Mouse (Mus musculus): ENCODE measurements around the gene Elavl4. TPM values are rescaled to one million over a fixed set of nuclear protein-coding genes. Genes with fewer than 3 reads are reported as not detected.

Elavl4 gene
- polyA plus RNA-seq, 1 experiment, result not detected

DNA sequence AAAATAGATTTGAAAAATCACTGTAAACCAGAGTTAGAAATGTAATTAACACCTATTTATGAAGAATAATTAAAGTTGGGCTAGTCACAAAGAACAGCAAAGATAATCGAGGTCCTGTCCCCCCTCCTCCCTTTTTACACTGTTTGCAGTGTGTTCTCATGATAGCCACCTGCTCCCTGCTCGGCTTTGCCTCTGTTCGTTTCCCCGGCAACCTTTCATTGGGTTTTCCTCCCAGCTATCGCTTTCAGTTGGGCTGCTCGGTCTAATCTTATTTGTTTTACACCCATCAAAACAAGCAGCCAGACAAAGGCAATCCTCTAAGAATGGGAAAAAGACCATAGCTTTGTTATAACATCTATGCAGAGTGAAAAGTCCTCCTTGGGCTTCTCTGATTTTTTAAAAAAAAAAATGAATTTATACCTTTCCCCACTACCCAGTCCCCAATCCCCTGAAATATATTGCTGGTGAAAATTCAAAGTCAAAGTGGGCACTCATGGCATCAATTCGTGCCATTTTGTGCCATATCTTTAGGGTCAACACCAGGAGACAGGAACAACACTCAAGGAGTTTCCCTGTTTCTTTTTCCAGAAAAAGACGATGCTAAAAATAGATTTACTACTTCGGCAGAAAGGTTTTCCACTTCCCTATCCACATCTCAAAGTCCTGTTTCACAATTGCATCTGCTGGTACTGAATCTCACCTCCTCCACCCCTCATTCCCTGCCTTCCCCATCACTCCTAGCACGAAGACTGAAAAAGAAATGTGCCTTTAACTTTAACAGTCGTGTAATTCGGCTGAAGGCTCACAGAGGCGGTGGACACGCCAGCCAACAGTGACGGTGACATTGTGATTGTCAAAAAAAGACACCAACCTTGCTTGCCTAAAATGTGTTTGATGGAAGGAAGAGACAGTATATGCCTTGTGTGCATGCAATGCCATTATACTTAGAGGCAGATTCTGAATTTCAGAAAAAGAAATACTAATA, 66.1 kb downstream of the Elavl4 start:
- H3K4me3 ChIP-seq, result no peak overlapping the region
- H3ac ChIP-seq (ENCODE audit: control insufficient read depth, insufficient read length), result no peak overlapping the region
- TF ChIP-seq TCF12 (IDR thresholded peaks at IDR 0.05; ENCODE audit: insufficient read depth, poor library complexity, severe bottlenecking) (no peak), TCF3 (IDR thresholded peaks at IDR 0.05; ENCODE audit: insufficient read length, low read depth) (no peak), E2F4 (IDR thresholded peaks at IDR 0.05; ENCODE audit: insufficient read depth) (no peak), MAX (IDR thresholded peaks at IDR 0.05; ENCODE audit: low read depth) (no peak), CEBPB (IDR thresholded peaks at IDR 0.05; ENCODE audit: insufficient read depth, poor library complexity, severe bottlenecking) (no peak), MYOD1 (IDR thresholded peaks at IDR 0.05; ENCODE audit: control insufficient read depth in 1 of 3, insufficient read length in 2 of 3, low read depth in 2 of 3) (no peak), REST (IDR thresholded peaks at IDR 0.05; ENCODE audit: insufficient read depth, insufficient read length) (no peak), SRF (IDR thresholded peaks at IDR 0.05; ENCODE audit: control insufficient read depth, insufficient read length, low read depth) (no peak), POLR2AphosphoS2 (IDR thresholded peaks at IDR 0.05; ENCODE audit: insufficient read length, low read depth) (no peak), USF1 (IDR thresholded peaks at IDR 0.05; ENCODE audit: low read depth) (no peak), MYOG (IDR thresholded peaks at IDR 0.05; ENCODE audit: control insufficient read depth in 1 of 3, insufficient read depth in 1 of 3, insufficient read length in 2 of 3, low read depth in 2 of 3) (no peak), POLR2A (IDR thresholded peaks at IDR 0.05; ENCODE audit: insufficient read length, low read depth) (no peak)
- peaks cover 9% of the 10 kb centered on the region for H3K27me3 ChIP-seq (ENCODE audit: control insufficient read depth, insufficient read depth, insufficient read length)
- H3K79me2 ChIP-seq (ENCODE audit: control insufficient read depth, insufficient read depth), result no peaks in the 10 kb centered on the region
- no peaks in the 10 kb centered on the region for H3K36me3 ChIP-seq (ENCODE audit: control insufficient read depth, insufficient read depth)
- no peak overlapping the region for H3K4me2 ChIP-seq (ENCODE audit: low read depth)

DNA sequence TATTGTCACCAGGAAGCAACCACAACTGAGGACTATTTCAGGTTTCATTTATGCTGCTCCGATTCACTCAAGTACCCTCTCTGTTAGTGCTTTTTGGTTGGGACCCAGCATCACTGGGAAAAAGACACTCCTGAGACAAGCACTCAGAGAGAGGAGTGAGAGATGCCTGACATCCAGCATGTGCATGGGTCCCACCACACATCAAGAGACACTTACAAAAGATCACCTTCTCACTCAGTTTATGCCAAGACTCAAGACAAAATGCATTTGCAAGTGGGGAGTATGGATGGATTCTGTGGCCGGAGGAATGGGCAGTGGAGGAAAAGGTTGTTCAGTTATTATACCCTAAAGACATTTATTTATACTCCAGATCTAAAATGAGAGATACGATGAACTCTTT, 67.3 kb downstream of the Elavl4 start:
- Histone ChIP-seq H3K36me3 (ENCODE audit: control insufficient read depth, insufficient read depth) (no peaks in the 10 kb centered on the region), H3K79me2 (ENCODE audit: control insufficient read depth, insufficient read depth) (no peaks in the 10 kb centered on the region), H3K27me3 (ENCODE audit: control insufficient read depth, insufficient read depth, insufficient read length) (peaks cover 9% of the 10 kb centered on the region), H3K4me3 (no peak overlapping the region), H3K4me2 (ENCODE audit: low read depth) (no peak overlapping the region), H3ac (ENCODE audit: control insufficient read depth, insufficient read length) (no peak overlapping the region)
- TF ChIP-seq E2F4 (IDR thresholded peaks at IDR 0.05; ENCODE audit: insufficient read depth), result no peak
- no peak for TF ChIP-seq POLR2A (IDR thresholded peaks at IDR 0.05; ENCODE audit: insufficient read length, low read depth)
- TF ChIP-seq MYOG (IDR thresholded peaks at IDR 0.05; ENCODE audit: control insufficient read depth in 1 of 3, insufficient read depth in 1 of 3, insufficient read length in 2 of 3, low read depth in 2 of 3), result no peak
- no peak for TF ChIP-seq TCF12 (IDR thresholded peaks at IDR 0.05; ENCODE audit: insufficient read depth, poor library complexity, severe bottlenecking)
- TF ChIP-seq POLR2AphosphoS2 (IDR thresholded peaks at IDR 0.05; ENCODE audit: insufficient read length, low read depth), result no peak
- TF ChIP-seq SRF (IDR thresholded peaks at IDR 0.05; ENCODE audit: control insufficient read depth, insufficient read length, low read depth), result no peak
- TF ChIP-seq MAX (IDR thresholded peaks at IDR 0.05; ENCODE audit: low read depth), result no peak
- no peak for TF ChIP-seq MYOD1 (IDR thresholded peaks at IDR 0.05; ENCODE audit: control insufficient read depth in 1 of 3, insufficient read length in 2 of 3, low read depth in 2 of 3)
- TF ChIP-seq CEBPB (IDR thresholded peaks at IDR 0.05; ENCODE audit: insufficient read depth, poor library complexity, severe bottlenecking), result no peak
- no peak for TF ChIP-seq USF1 (IDR thresholded peaks at IDR 0.05; ENCODE audit: low read depth)
- no peak for TF ChIP-seq TCF3 (IDR thresholded peaks at IDR 0.05; ENCODE audit: insufficient read length, low read depth)

DNA sequence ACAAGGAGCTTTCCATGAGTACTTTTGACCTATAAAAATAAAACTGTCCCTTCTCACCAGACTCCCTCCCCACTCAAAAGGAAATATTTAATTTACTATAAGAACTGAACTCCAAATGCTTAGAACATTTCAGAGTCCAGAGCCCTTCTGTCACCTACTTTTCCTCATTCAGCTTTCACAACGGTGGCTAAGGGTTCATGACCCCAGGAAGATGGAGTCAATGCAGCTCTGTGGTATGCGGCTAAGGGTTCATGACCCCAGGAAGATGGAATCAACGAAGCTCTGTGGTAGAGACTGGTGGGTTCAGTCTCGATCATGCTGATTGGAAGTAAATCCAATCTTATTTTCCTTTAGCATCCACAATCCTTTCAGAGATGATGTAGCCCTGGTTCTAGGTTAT, 81.7 kb downstream of the Elavl4 start:
- no peak overlapping the region for H3K4me2 ChIP-seq (ENCODE audit: low read depth)
- H3K79me2 ChIP-seq (ENCODE audit: control insufficient read depth, insufficient read depth), result no peaks in the 10 kb centered on the region
- H3ac ChIP-seq (ENCODE audit: control insufficient read depth, insufficient read length), result no peak overlapping the region
- TF ChIP-seq E2F4 (IDR thresholded peaks at IDR 0.05; ENCODE audit: insufficient read depth) (no peak), TCF3 (IDR thresholded peaks at IDR 0.05; ENCODE audit: insufficient read length, low read depth) (no peak), POLR2AphosphoS2 (IDR thresholded peaks at IDR 0.05; ENCODE audit: insufficient read length, low read depth) (no peak), USF1 (IDR thresholded peaks at IDR 0.05; ENCODE audit: low read depth) (no peak), TCF12 (IDR thresholded peaks at IDR 0.05; ENCODE audit: insufficient read depth, poor library complexity, severe bottlenecking) (no peak), CEBPB (IDR thresholded peaks at IDR 0.05; ENCODE audit: insufficient read depth, poor library complexity, severe bottlenecking) (no peak)
- no peaks in the 10 kb centered on the region for H3K27me3 ChIP-seq (ENCODE audit: control insufficient read depth, insufficient read depth, insufficient read length)
- H3K4me3 ChIP-seq, result no peak overlapping the region
- no peaks in the 10 kb centered on the region for H3K36me3 ChIP-seq (ENCODE audit: control insufficient read depth, insufficient read depth)

DNA sequence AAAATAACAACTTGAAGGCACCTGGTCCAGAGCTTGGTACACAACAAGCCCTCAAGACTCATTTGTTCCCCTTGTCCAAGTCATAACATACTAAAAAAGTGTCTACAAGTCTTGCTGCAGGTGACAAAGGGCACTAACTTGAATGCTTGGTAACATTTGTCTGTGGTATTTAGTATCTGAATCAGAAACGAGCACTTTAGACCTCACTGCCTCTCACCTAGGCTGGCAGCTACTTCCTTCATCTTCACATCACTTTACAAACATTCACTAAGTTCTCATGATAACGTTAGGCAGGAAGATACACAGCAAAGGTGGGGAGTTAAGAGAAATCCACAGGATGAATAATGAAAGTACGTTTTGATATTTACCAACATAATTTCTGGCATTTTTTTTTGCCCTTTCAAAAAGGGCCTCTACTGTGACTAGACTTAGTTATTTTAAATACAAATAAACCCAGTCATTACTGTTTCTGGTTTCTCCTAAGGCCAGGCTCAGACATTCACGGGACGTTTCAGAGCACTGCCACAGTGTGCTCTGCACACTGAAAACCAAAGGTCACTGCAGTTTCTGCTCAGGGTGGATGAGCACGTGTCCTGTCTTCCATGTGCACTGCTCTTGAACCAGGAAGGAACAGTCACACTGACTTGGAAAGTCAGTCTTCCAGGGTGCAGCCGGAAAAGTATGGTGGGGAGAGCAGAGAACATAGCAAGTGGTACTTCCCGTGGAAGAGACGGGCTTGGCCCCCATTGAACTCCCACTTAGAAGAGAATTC, 84.7 kb downstream of the Elavl4 start:
- TF ChIP-seq CEBPB (IDR thresholded peaks at IDR 0.05; ENCODE audit: insufficient read depth, poor library complexity, severe bottlenecking), result no peak
- no peak for TF ChIP-seq TCF12 (IDR thresholded peaks at IDR 0.05; ENCODE audit: insufficient read depth, poor library complexity, severe bottlenecking)
- no peak for TF ChIP-seq POLR2AphosphoS2 (IDR thresholded peaks at IDR 0.05; ENCODE audit: insufficient read length, low read depth)
- H3K36me3 ChIP-seq (ENCODE audit: control insufficient read depth, insufficient read depth), result no peaks in the 10 kb centered on the region
- H3K4me3 ChIP-seq, result no peak overlapping the region
- no peak overlapping the region for H3ac ChIP-seq (ENCODE audit: control insufficient read depth, insufficient read length)
- no peaks in the 10 kb centered on the region for H3K27me3 ChIP-seq (ENCODE audit: control insufficient read depth, insufficient read depth, insufficient read length)
- no peaks in the 10 kb centered on the region for H3K79me2 ChIP-seq (ENCODE audit: control insufficient read depth, insufficient read depth)
- no peak overlapping the region for H3K4me2 ChIP-seq (ENCODE audit: low read depth)

Data from myocyte (in vitro differentiated cells).